Mouse (Mus musculus) MEL (cell line): ENCODE measurements around the gene Arhgap6. TPM values are rescaled to one million over a fixed set of nuclear protein-coding genes. Genes with fewer than 3 reads are reported as not detected.

Source experiments
- DNase-seq: peaks from one replicate; pipeline ENCODE4 v3.0.0; 2011; ENCODE audit warnings: low read depth, low spot score
- H3K27ac ChIP-seq: 2 replicates; pipeline ENCODE4 v1.5.1; 2012; ENCODE audit warnings: low read depth, mild to moderate bottlenecking, control low read depth, low read length, moderate library complexity; ENCODE audit not compliant: control insufficient read depth
- H3K27me3 ChIP-seq, 2 experiments: fragments of 150-350 bp in 1 of 2; sonication (generic) in 1 of 2; 2 replicates each; pipeline ENCODE4 v1.6.1; 2012; ENCODE audit warnings: low read length in 2 of 2, mild to moderate bottlenecking in 2 of 2, improper control_type of control experiment in 1 of 2, moderate library complexity in 1 of 2; ENCODE audit not compliant: insufficient read depth in 2 of 2, control insufficient read depth in 1 of 2
- H3K36me3 ChIP-seq, 2 experiments: 2 replicates each; pipeline ENCODE4 v1.6.1; 2012 to 2014; ENCODE audit warnings: low read length in 2 of 2, improper control_type of control experiment in 1 of 2, inconsistent platforms in 1 of 2, mild to moderate bottlenecking in 1 of 2; ENCODE audit not compliant: insufficient read depth in 2 of 2, control insufficient read depth in 1 of 2
- H3K4me1 ChIP-seq, 2 experiments: fragments of 150-350 bp in 1 of 2; sonication (generic) in 1 of 2; 2 replicates each; pipeline ENCODE4 v1.6.1; 2012; ENCODE audit warnings: low read length in 2 of 2, improper control_type of control experiment in 1 of 2, mild to moderate bottlenecking in 1 of 2; ENCODE audit not compliant: insufficient read depth in 2 of 2, control insufficient read depth in 1 of 2
- H3K4me3 ChIP-seq, 2 experiments: fragments of 150-350 bp in 1 of 2; sonication (generic) in 1 of 2; 2 replicates each; pipeline ENCODE4 v1.5.1; 2012; ENCODE audit warnings: low read depth in 2 of 2, low read length in 2 of 2, mild to moderate bottlenecking in 2 of 2, moderate library complexity in 2 of 2, control low read depth in 1 of 2, improper control_type of control experiment in 1 of 2; ENCODE audit not compliant: control insufficient read depth in 1 of 2, insufficient read depth in 1 of 2
- H3K79me2 ChIP-seq: 2 replicates; pipeline ENCODE4 v1.6.1; 2012; ENCODE audit warnings: mild to moderate bottlenecking, low read length, moderate library complexity; ENCODE audit not compliant: control insufficient read depth, poor library complexity, insufficient read depth
- H3K9ac ChIP-seq: 2 replicates; pipeline ENCODE4 v1.6.1; 2012; ENCODE audit warnings: low read depth, mild to moderate bottlenecking, control low read depth, low read length, moderate library complexity; ENCODE audit not compliant: control insufficient read depth, poor library complexity, severe bottlenecking
- H3K9me3 ChIP-seq: fragments of 150-350 bp; sonication (generic); replicated peaks from 2 replicates; pipeline ENCODE4 v1.6.1; 2012; ENCODE audit warnings: mild to moderate bottlenecking, low read length, improper control_type of control experiment, moderate library complexity; ENCODE audit not compliant: insufficient read depth
- BHLHE40 ChIP-seq: IDR thresholded peaks from 2 replicates; pipeline ENCODE4 v1.6.1; 2012; ENCODE audit warnings: low read depth, mild to moderate bottlenecking, inconsistent platforms, low read length, improper control_type of control experiment, borderline replicate concordance
- CHD1 ChIP-seq: IDR thresholded peaks from 2 replicates; pipeline ENCODE4 v1.6.1; 2012; ENCODE audit warnings: low read depth, mild to moderate bottlenecking, inconsistent platforms, low read length, improper control_type of control experiment
- CHD2 ChIP-seq: IDR thresholded peaks from 2 replicates; pipeline ENCODE4 v1.6.1; 2011; ENCODE audit warnings: low read length, improper control_type of control experiment
- CTCF ChIP-seq, 3 experiments: IDR thresholded peaks in 2 of 3; conservative IDR thresholded peaks in 1 of 3; 2 replicates each; pipeline ENCODE4 v1.5.1; 2011 to 2012; ENCODE audit warnings: low read length in 3 of 3, low read depth in 2 of 3, mild to moderate bottlenecking in 2 of 3, improper control_type of control experiment in 1 of 3, inconsistent platforms in 1 of 3, mixed read lengths in 1 of 3, moderate library complexity in 1 of 3; ENCODE audit not compliant: control insufficient read depth in 1 of 3, insufficient read depth in 1 of 3, poor library complexity in 1 of 3, severe bottlenecking in 1 of 3
- E2F4 ChIP-seq: IDR thresholded peaks from 2 replicates; pipeline ENCODE4 v1.6.1; 2011; ENCODE audit warnings: low read depth, low read length, improper control_type of control experiment, borderline replicate concordance
- ELF1 ChIP-seq: IDR thresholded peaks from 2 replicates; pipeline ENCODE4 v1.6.1; 2014; ENCODE audit warnings: low read depth, mild to moderate bottlenecking, inconsistent platforms, low read length, improper control_type of control experiment, moderate library complexity
- EP300 ChIP-seq, 2 experiments: IDR thresholded peaks; 2 replicates each; pipeline ENCODE4 v1.6.1; 2011; ENCODE audit warnings: improper control_type of control experiment in 2 of 2, low read length in 2 of 2, low read depth in 1 of 2, mild to moderate bottlenecking in 1 of 2
- ETS1 ChIP-seq: IDR thresholded peaks from 2 replicates; pipeline ENCODE4 v1.6.1; 2012; ENCODE audit warnings: low read depth, mild to moderate bottlenecking, inconsistent platforms, low read length, improper control_type of control experiment, moderate library complexity
- GATA1 ChIP-seq: IDR thresholded peaks from 2 replicates; pipeline ENCODE4 v1.6.1; 2011; ENCODE audit warnings: low read depth, low read length, improper control_type of control experiment
- HCFC1 ChIP-seq: IDR thresholded peaks from 2 replicates; pipeline ENCODE4 v1.6.1; 2012; ENCODE audit warnings: low read depth, mild to moderate bottlenecking, inconsistent platforms, low read length, improper control_type of control experiment, moderate library complexity
- JUND ChIP-seq: IDR thresholded peaks from 2 replicates; pipeline ENCODE4 v1.6.1; 2011; ENCODE audit warnings: low read depth, mild to moderate bottlenecking, improper control_type of control experiment, low read length
- KAT2A ChIP-seq: conservative IDR thresholded peaks from 2 replicates; pipeline ENCODE4 v1.6.1; 2012; ENCODE audit warnings: low read depth, low read length, improper control_type of control experiment, inconsistent platforms
- MAFK ChIP-seq: IDR thresholded peaks from 2 replicates; pipeline ENCODE4 v1.6.1; 2011; ENCODE audit warnings: low read depth, mild to moderate bottlenecking, low read length, improper control_type of control experiment, borderline replicate concordance
- MAX ChIP-seq: IDR thresholded peaks from 2 replicates; pipeline ENCODE4 v1.6.1; 2011; ENCODE audit warnings: low read length, improper control_type of control experiment
- MAZ ChIP-seq: IDR thresholded peaks from 2 replicates; pipeline ENCODE4 v1.6.1; 2012; ENCODE audit warnings: low read depth, mild to moderate bottlenecking, inconsistent platforms, low read length, improper control_type of control experiment
- MEF2A ChIP-seq: IDR thresholded peaks from 2 replicates; pipeline ENCODE4 v1.6.1; 2014; ENCODE audit warnings: low read depth, mild to moderate bottlenecking, inconsistent platforms, low read length, improper control_type of control experiment; ENCODE audit not compliant: poor library complexity, insufficient replicate concordance, severe bottlenecking; ENCODE audit errors: extremely low read depth
- MXI1 ChIP-seq: IDR thresholded peaks from 2 replicates; pipeline ENCODE4 v1.6.1; 2011; ENCODE audit warnings: mild to moderate bottlenecking, low read depth, low read length, improper control_type of control experiment
- MYB ChIP-seq: IDR thresholded peaks from 2 replicates; pipeline ENCODE4 v1.6.1; 2011; ENCODE audit warnings: mild to moderate bottlenecking, low read depth, low read length, improper control_type of control experiment
- MYC ChIP-seq: IDR thresholded peaks from 2 replicates; pipeline ENCODE4 v1.6.1; 2011; ENCODE audit warnings: low read depth, mild to moderate bottlenecking, low read length, improper control_type of control experiment, moderate library complexity
- NELFE ChIP-seq: IDR thresholded peaks from 2 replicates; pipeline ENCODE4 v1.6.1; 2011; ENCODE audit warnings: low read depth, low read length, improper control_type of control experiment
- POLR2AphosphoS2 ChIP-seq: IDR thresholded peaks from 2 replicates; pipeline ENCODE4 v1.6.1; 2011; ENCODE audit warnings: low read length, improper control_type of control experiment
- POLR2AphosphoS5 ChIP-seq: IDR thresholded peaks from 2 replicates; pipeline ENCODE4 v1.6.1; 2012; ENCODE audit warnings: low read depth, borderline replicate concordance, mild to moderate bottlenecking, inconsistent platforms, low read length, moderate library complexity, mixed read lengths
- RAD21 ChIP-seq: IDR thresholded peaks from 2 replicates; pipeline ENCODE4 v1.6.1; 2011; ENCODE audit warnings: mild to moderate bottlenecking, low read depth, low read length, improper control_type of control experiment
- RCOR1 ChIP-seq: IDR thresholded peaks from 2 replicates; pipeline ENCODE4 v1.6.1; 2012; ENCODE audit warnings: low read depth, mild to moderate bottlenecking, inconsistent platforms, low read length, improper control_type of control experiment
- SIN3A ChIP-seq: IDR thresholded peaks from 2 replicates; pipeline ENCODE4 v1.6.1; 2012; ENCODE audit warnings: low read length, improper control_type of control experiment, inconsistent platforms
- SMC3 ChIP-seq: IDR thresholded peaks from 2 replicates; pipeline ENCODE4 v1.6.1; 2011; ENCODE audit warnings: low read depth, low read length, improper control_type of control experiment
- TBP ChIP-seq: IDR thresholded peaks from 2 replicates; pipeline ENCODE4 v1.8.0; 2011; ENCODE audit warnings: low read depth, low read length, improper control_type of control experiment
- TCF12 ChIP-seq: IDR thresholded peaks from 2 replicates; pipeline ENCODE4 v1.6.1; 2014; ENCODE audit warnings: low read depth, mild to moderate bottlenecking, inconsistent platforms, low read length, improper control_type of control experiment, moderate library complexity
- USF1 ChIP-seq: IDR thresholded peaks from 2 replicates; pipeline ENCODE4 v1.6.1; 2014; ENCODE audit warnings: low read depth, mild to moderate bottlenecking, inconsistent platforms, low read length, improper control_type of control experiment, moderate library complexity
- USF2 ChIP-seq, 2 experiments: IDR thresholded peaks; 2 replicates each; pipeline ENCODE4 v1.6.1; 2011 to 2012; ENCODE audit warnings: improper control_type of control experiment in 2 of 2, low read length in 2 of 2, borderline replicate concordance in 1 of 2, inconsistent platforms in 1 of 2, low read depth in 1 of 2, mild to moderate bottlenecking in 1 of 2; ENCODE audit not compliant: insufficient read depth in 1 of 2
- ZKSCAN1 ChIP-seq: IDR thresholded peaks from 2 replicates; pipeline ENCODE4 v1.6.1; 2012; ENCODE audit warnings: low read depth, mild to moderate bottlenecking, inconsistent platforms, low read length, improper control_type of control experiment, moderate library complexity
- ZNF384 ChIP-seq: IDR thresholded peaks from 2 replicates; pipeline ENCODE4 v1.6.1; 2012; ENCODE audit warnings: low read depth, mild to moderate bottlenecking, inconsistent platforms, low read length, improper control_type of control experiment
- polyA plus RNA-seq, 2 experiments: library from polyadenylated mRNA; stranded (reverse) in 1 of 2; unstranded in 1 of 2; fragments of >175 nt in 1 of 2; fragments of >200 nt in 1 of 2; gene quantifications; 2 replicates each; pipeline versions ENCODE4 v1.2.1 to v1.2.4; 2012; ENCODE audit warnings: low replicate concordance in 2 of 2, low read depth in 1 of 2; ENCODE audit not compliant: insufficient read length in 2 of 2, insufficient read depth in 1 of 2, missing spikeins in 1 of 2
- total RNA-seq: library from RNA; depleted of rRNA; stranded (reverse); fragments of 300-350 nt; gene quantifications from 2 replicates; pipeline ENCODE4 v1.2.3, GENCODE M21; 2012

The Arhgap6 gene
- total and polyA plus RNA-seq, 3 experiments, result 4.4 to 21.7 TPM; not detected in 1

GRCm38 (mm10) chrX:168937941-168938340, 143.0 kb downstream of the Arhgap6 start (continued):
- TF ChIP-seq POLR2AphosphoS5 (no peak), POLR2AphosphoS2 (no peak), CHD2 (no peak), USF1 (no peak), CHD1 (no peak), USF2 (IDR thresholded peaks at IDR 0.05; ENCODE audit: borderline replicate concordance in 1 of 2, insufficient read depth in 1 of 2, low read depth in 1 of 2, low read length in 2 of 2) (no peak), MXI1 (no peak), MAFK (no peak), MEF2A (no peak), RAD21 (peak; percentile 88), MYC (no peak), GATA1 (no peak), ETS1 (no peak), ZNF384 (peak; percentile 94), E2F4 (no peak), SMC3 (peak; percentile 92), BHLHE40 (no peak), TCF12 (no peak), MAX (no peak), JUND (no peak), EP300 (IDR thresholded peaks at IDR 0.05; ENCODE audit: low read depth in 1 of 2, low read length in 2 of 2) (no peak), HCFC1 (no peak), MAZ (peak; percentile 78), ELF1 (no peak), MYB (no peak)

GRCm38 (mm10) chrX:168941684-168942083, 146.8 kb downstream of the Arhgap6 start:
- no peaks in the 10 kb centered on the region for H3K79me2 ChIP-seq
- DNase-seq, result no peak
- no peaks in the 10 kb centered on the region for H3K4me1 ChIP-seq
- H3K9ac ChIP-seq, result no peak overlapping the region
- H3K4me3 ChIP-seq, result no peak overlapping the region
- no peaks in the 10 kb centered on the region for H3K36me3 ChIP-seq
- no peaks in the 10 kb centered on the region; a peak in 1 of 4 replicates for H3K27me3 ChIP-seq
- TF ChIP-seq KAT2A (no peak), MAX (no peak), ELF1 (no peak), CHD1 (no peak), E2F4 (no peak), CHD2 (no peak), NELFE (no peak), ZKSCAN1 (no peak), JUND (no peak), SIN3A (no peak), RCOR1 (no peak), MAFK (no peak), ETS1 (no peak), USF2 (IDR thresholded peaks at IDR 0.05; ENCODE audit: borderline replicate concordance in 1 of 2, insufficient read depth in 1 of 2, low read depth in 1 of 2, low read length in 2 of 2) (no peak), TCF12 (no peak), CTCF (IDR thresholded peaks at IDR 0.05 in 2 of 3, conservative IDR thresholded peaks at IDR 0.05 in 1 of 3; ENCODE audit: control insufficient read depth in 1 of 3, insufficient read depth in 1 of 3, low read depth in 2 of 3, low read length in 3 of 3, poor library complexity in 1 of 3, severe bottlenecking in 1 of 3) (no peak), TBP (no peak), POLR2AphosphoS5 (no peak)
- H3K9me3 ChIP-seq, result no peaks in the 10 kb centered on the region
- no peak overlapping the region for H3K27ac ChIP-seq
